Mouse (Mus musculus): ENCODE results near the gene Actrt2. TPM values are rescaled to one million over a fixed set of nuclear protein-coding genes. Genes with fewer than 3 reads are reported as not detected.

The Actrt2 gene
- polyA plus RNA-seq (2012; rRNA removed): 0.13 TPM in 1 of 2 replicates, not detected in the other

GRCm38 (mm10) chr4:154667767-154668166 lies at the start of gene Actrt2:
Gene Actrt2 (minus strand): TSS chr4:154667867.
- no peaks in the 10 kb centered on the region for H3K27me3 ChIP-seq (ENCODE audit: control insufficient read depth, insufficient read depth, low read length)
- H3K36me3 ChIP-seq (ENCODE audit: control insufficient read depth, insufficient read depth, low read length): no peaks in the 10 kb centered on the region

GRCm38 (mm10) chr4:154709391-154710107 lies 41.9 kb upstream of the Actrt2 start:
- DNase-seq: no peak
- Histone ChIP-seq H3K27ac (ENCODE audit: control insufficient read depth, insufficient read depth, low read length) (no peak overlapping the region), H3K36me3 (ENCODE audit: control insufficient read depth, insufficient read depth, low read length) (no peaks in the 10 kb centered on the region), H3K4me1 (replicated peaks; ENCODE audit: control insufficient read depth, insufficient read depth, low read length) (no peaks in the 10 kb centered on the region), H3K4me3 (ENCODE audit: control insufficient read depth, insufficient read depth, low read length) (no peak overlapping the region), H3K27me3 (ENCODE audit: control insufficient read depth, insufficient read depth, low read length) (no peaks in the 10 kb centered on the region)
- TF ChIP-seq POLR2A (IDR thresholded peaks at IDR 0.05; ENCODE audit: control insufficient read depth, extremely low read depth, insufficient read depth, low read length, poor library complexity): no peak
- TF ChIP-seq CTCF (IDR thresholded peaks at IDR 0.05; ENCODE audit: borderline replicate concordance, control insufficient read depth, extremely low read depth, insufficient read depth, low read length, poor library complexity): no peak
- WGBS: 79% methylated on average over 21 of the region's 21 CpGs

More at GRCm38 (mm10) chr4:154667767-154668166, at the start of gene Actrt2:
- 86% methylated on average over 2 of the region's 2 CpGs for WGBS
- Histone ChIP-seq H3K4me1 (replicated peaks; ENCODE audit: control insufficient read depth, insufficient read depth, low read length) (no peaks in the 10 kb centered on the region), H3K4me3 (ENCODE audit: control insufficient read depth, insufficient read depth, low read length) (no peak within 1 kb of the TSS), H3K27ac (ENCODE audit: control insufficient read depth, insufficient read depth, low read length) (no peak within 1 kb of the TSS)
- DNase-seq: no peak
- no peak for TF ChIP-seq CTCF (IDR thresholded peaks at IDR 0.05; ENCODE audit: borderline replicate concordance, control insufficient read depth, extremely low read depth, insufficient read depth, low read length, poor library complexity)
- no peak for TF ChIP-seq POLR2A (IDR thresholded peaks at IDR 0.05; ENCODE audit: control insufficient read depth, extremely low read depth, insufficient read depth, low read length, poor library complexity)

- 76% methylated on average over 2 of the region's 2 CpGs for WGBS
- TF ChIP-seq CTCF (IDR thresholded peaks at IDR 0.05; ENCODE audit: borderline replicate concordance, control insufficient read depth, extremely low read depth, insufficient read depth, low read length, poor library complexity) (no peak), POLR2A (IDR thresholded peaks at IDR 0.05; ENCODE audit: control insufficient read depth, extremely low read depth, insufficient read depth, low read length, poor library complexity) (no peak)
- no peaks in the 10 kb centered on the region for H3K36me3 ChIP-seq (ENCODE audit: control insufficient read depth, insufficient read depth, low read length)
- no peaks in the 10 kb centered on the region for H3K4me1 ChIP-seq (replicated peaks; ENCODE audit: control insufficient read depth, insufficient read depth, low read length)
- no peak overlapping the region for H3K4me3 ChIP-seq (ENCODE audit: control insufficient read depth, insufficient read depth, low read length)
- H3K27me3 ChIP-seq (ENCODE audit: control insufficient read depth, insufficient read depth, low read length): no peaks in the 10 kb centered on the region
- H3K27ac ChIP-seq (ENCODE audit: control insufficient read depth, insufficient read depth, low read length): no peak overlapping the region
- DNase-seq: no peak
These were observed 41.1 kb upstream of the Actrt2 start for GRCm38 (mm10) chr4:154708811-154709210.

- H3K27me3 ChIP-seq (ENCODE audit: control insufficient read depth, insufficient read depth, low read length): no peaks in the 10 kb centered on the region
- no peak overlapping the region for H3K27ac ChIP-seq (ENCODE audit: control insufficient read depth, insufficient read depth, low read length)
- H3K4me3 ChIP-seq (ENCODE audit: control insufficient read depth, insufficient read depth, low read length): no peak overlapping the region
- no peak for DNase-seq
- H3K36me3 ChIP-seq (ENCODE audit: control insufficient read depth, insufficient read depth, low read length): no peaks in the 10 kb centered on the region
- no peaks in the 10 kb centered on the region for H3K4me1 ChIP-seq (replicated peaks; ENCODE audit: control insufficient read depth, insufficient read depth, low read length)
- TF ChIP-seq CTCF (IDR thresholded peaks at IDR 0.05; ENCODE audit: borderline replicate concordance, control insufficient read depth, extremely low read depth, insufficient read depth, low read length, poor library complexity) (no peak), POLR2A (IDR thresholded peaks at IDR 0.05; ENCODE audit: control insufficient read depth, extremely low read depth, insufficient read depth, low read length, poor library complexity) (no peak)
- 94% methylated on average over 11 of the region's 11 CpGs for WGBS
These were observed 40.6 kb upstream of the Actrt2 start for GRCm38 (mm10) chr4:154708223-154708622.

GRCm38 (mm10) chr4:154707521-154707920 lies 39.9 kb upstream of the Actrt2 start:
- DNase-seq: no peak
- no peak for TF ChIP-seq CTCF (IDR thresholded peaks at IDR 0.05; ENCODE audit: borderline replicate concordance, control insufficient read depth, extremely low read depth, insufficient read depth, low read length, poor library complexity)
- TF ChIP-seq POLR2A (IDR thresholded peaks at IDR 0.05; ENCODE audit: control insufficient read depth, extremely low read depth, insufficient read depth, low read length, poor library complexity): no peak
- WGBS: 80% methylated on average over 4 of the region's 4 CpGs

GRCm38 (mm10) chr4:154706442-154706841 lies 38.8 kb upstream of the Actrt2 start:
- no peaks in the 10 kb centered on the region for H3K4me1 ChIP-seq (replicated peaks; ENCODE audit: control insufficient read depth, insufficient read depth, low read length)
- no peak overlapping the region for H3K27ac ChIP-seq (ENCODE audit: control insufficient read depth, insufficient read depth, low read length)
- H3K4me3 ChIP-seq (ENCODE audit: control insufficient read depth, insufficient read depth, low read length): no peak overlapping the region
- H3K27me3 ChIP-seq (ENCODE audit: control insufficient read depth, insufficient read depth, low read length): no peaks in the 10 kb centered on the region
- DNase-seq: no peak
- TF ChIP-seq POLR2A (IDR thresholded peaks at IDR 0.05; ENCODE audit: control insufficient read depth, extremely low read depth, insufficient read depth, low read length, poor library complexity): no peak
- TF ChIP-seq CTCF (IDR thresholded peaks at IDR 0.05; ENCODE audit: borderline replicate concordance, control insufficient read depth, extremely low read depth, insufficient read depth, low read length, poor library complexity): no peak
- WGBS: 69% methylated on average over 1 of the region's 1 CpGs
- H3K36me3 ChIP-seq (ENCODE audit: control insufficient read depth, insufficient read depth, low read length): no peaks in the 10 kb centered on the region

More at GRCm38 (mm10) chr4:154707521-154707920, 39.9 kb upstream of the Actrt2 start:
- no peaks in the 10 kb centered on the region for H3K36me3 ChIP-seq (ENCODE audit: control insufficient read depth, insufficient read depth, low read length)
- no peaks in the 10 kb centered on the region for H3K27me3 ChIP-seq (ENCODE audit: control insufficient read depth, insufficient read depth, low read length)
- no peak overlapping the region for H3K27ac ChIP-seq (ENCODE audit: control insufficient read depth, insufficient read depth, low read length)
- H3K4me1 ChIP-seq (replicated peaks; ENCODE audit: control insufficient read depth, insufficient read depth, low read length): no peaks in the 10 kb centered on the region
- H3K4me3 ChIP-seq (ENCODE audit: control insufficient read depth, insufficient read depth, low read length): no peak overlapping the region

Measured in thymus, adult 2 months (tissue).